Mouse (Mus musculus): ENCODE data around the gene Hnrnpa1. TPM values are rescaled to one million over a fixed set of nuclear protein-coding genes. Genes with fewer than 3 reads are reported as not detected.

Hnrnpa1 gene
- polyA plus RNA-seq, 1 experiment from 2014 or later = 554 TPM

GRCm38 (mm10) chr15:103293375-103293774 lies 53.1 kb downstream of the Hnrnpa1 start:
- H3K36me3 ChIP-seq = peaks cover 72% of the 10 kb centered on the region

DNA sequence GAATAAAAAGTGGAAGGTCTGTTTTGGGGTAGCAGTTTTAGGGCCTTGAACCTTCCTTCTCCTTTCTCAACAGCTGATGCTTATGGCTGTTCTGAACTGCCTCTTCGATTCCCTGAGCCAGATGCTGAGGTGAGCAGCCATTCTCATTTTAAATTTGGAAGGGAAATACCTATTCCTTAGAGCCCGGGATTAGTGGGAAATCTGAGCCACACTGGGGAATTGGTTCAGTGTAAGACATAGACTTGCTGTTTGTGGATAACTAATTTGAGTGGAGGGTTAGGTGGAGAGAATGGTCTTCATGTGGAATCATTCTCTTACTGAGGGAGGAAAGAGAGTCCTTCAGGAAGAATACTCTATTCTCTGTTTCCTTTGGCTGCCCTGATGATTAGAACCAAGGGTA lies 54.4 kb downstream of the Hnrnpa1 start:
- no peak overlapping the region for H3K4me3 ChIP-seq
- ATAC-seq (ENCODE audit: insufficient number of reproducible peaks, low FRiP score) = no peak
- no peaks in the 10 kb centered on the region for H3K27me3 ChIP-seq (replicated peaks)
- H3K27ac ChIP-seq (ENCODE audit: poor library complexity, severe bottlenecking) = no peak overlapping the region
- peaks cover 77% of the 10 kb centered on the region for H3K36me3 ChIP-seq
- no peak overlapping the region for H3K4me2 ChIP-seq
- WGBS = 79% methylated on average over 2 of the region's 2 CpGs
- peaks cover 17% of the 10 kb centered on the region for H3K4me1 ChIP-seq (replicated peaks)
- 0 out of 2 replicates have a peak, but pooled peaks cover 5% of the 10 kb centered on the region for H3K9me3 ChIP-seq (replicated peaks)
- no peak overlapping the region for H3K9ac ChIP-seq

More at GRCm38 (mm10) chr15:103293375-103293774, 53.1 kb downstream of the Hnrnpa1 start:
- Histone ChIP-seq H3K27me3 (replicated peaks) (no peaks in the 10 kb centered on the region), H3K4me1 (replicated peaks) (peaks cover 17% of the 10 kb centered on the region), H3K4me2 (no peak overlapping the region), H3K27ac (ENCODE audit: poor library complexity, severe bottlenecking) (no peak overlapping the region), H3K9me3 (replicated peaks) (0 out of 2 replicates have a peak, but pooled peaks cover 5% of the 10 kb centered on the region), H3K9ac (no peak overlapping the region), H3K4me3 (no peak overlapping the region)
- no peak for ATAC-seq (ENCODE audit: insufficient number of reproducible peaks, low FRiP score)
- WGBS = 93% methylated on average over 2 of the region's 2 CpGs

DNA sequence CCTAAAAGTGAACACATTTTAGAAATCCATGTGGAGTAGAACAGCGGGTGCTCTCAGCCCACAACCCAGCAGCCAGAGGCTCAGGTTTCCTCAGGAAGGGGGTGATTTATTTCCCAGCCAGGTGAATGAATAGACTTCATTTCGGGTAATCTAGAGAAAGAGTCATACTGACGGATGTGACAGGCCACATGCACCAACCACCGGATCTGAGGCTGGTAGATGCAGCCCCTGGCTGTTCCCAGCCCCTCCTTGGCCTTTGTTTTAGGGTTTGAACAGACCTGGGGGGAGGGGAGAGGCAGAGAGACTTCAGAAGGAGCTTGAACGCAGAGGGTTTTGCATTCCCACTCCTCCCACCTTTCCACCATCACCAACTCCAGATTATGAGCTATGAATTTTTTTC lies 55.6 kb downstream of the Hnrnpa1 start:
- 34% methylated on average over 5 of the region's 5 CpGs for WGBS
- H3K9me3 ChIP-seq (replicated peaks) = 0 out of 2 replicates have a peak, but pooled peaks cover 5% of the 10 kb centered on the region
- peaks cover 69% of the 10 kb centered on the region for H3K36me3 ChIP-seq
- H3K27ac ChIP-seq (ENCODE audit: poor library complexity, severe bottlenecking) = no peak overlapping the region
- H3K4me2 ChIP-seq = no peak overlapping the region
- no peaks in the 10 kb centered on the region for H3K27me3 ChIP-seq (replicated peaks)
- peaks cover 25% of the 10 kb centered on the region for H3K4me1 ChIP-seq (replicated peaks)
- no peak for ATAC-seq (ENCODE audit: insufficient number of reproducible peaks, low FRiP score)
- no peak overlapping the region for H3K9ac ChIP-seq
- no peak overlapping the region for H3K4me3 ChIP-seq

MicroRNAs within 50 kb of the gene (microRNA counts, 519-probe panel; counts per million panel counts)
- 5,674 counts per million, percentile 73 among the panel's probes with 10 or more counts for microRNA mmu-miR-148b

Small RNA genes lying within 50 kb of the gene (microRNA-seq; reads per million reads assigned to microRNA genes)
- 244 reads per million, percentile 64 among the genes with 10 or more reads in this experiment for gene Mir148b

Other genes starting within 250 kb of the Hnrnpa1 start
- 0.11 TPM in 1 of 2 replicates, not detected in the other for gene Hoxc8, start 249.8 kb upstream of the Hnrnpa1 start, polyA plus RNA-seq (2016; fragmentation: Nextera tagmentation; extraction: Ambion mirVana)
- gene Hoxc6, start 242.2 kb upstream of the Hnrnpa1 start, polyA plus RNA-seq (2016; fragmentation: Nextera tagmentation; extraction: Ambion mirVana) = 0.18 and 0.82 TPM in 2 replicates
- 0.57 and 0.76 TPM in 2 replicates for gene Hoxc4, start 221.5 kb upstream of the Hnrnpa1 start, polyA plus RNA-seq (2016; fragmentation: Nextera tagmentation; extraction: Ambion mirVana)
- gene Smug1, start 73.3 kb upstream of the Hnrnpa1 start, polyA plus RNA-seq (2016; fragmentation: Nextera tagmentation; extraction: Ambion mirVana) = 17.1 and 17.4 TPM in 2 replicates
- gene Cbx5, start 616 bp upstream of the Hnrnpa1 start, polyA plus RNA-seq (2016; fragmentation: Nextera tagmentation; extraction: Ambion mirVana) = 150 and 164 TPM in 2 replicates
- gene Nfe2, start 18.0 kb downstream of the Hnrnpa1 start, polyA plus RNA-seq (2016; fragmentation: Nextera tagmentation; extraction: Ambion mirVana) = 12.1 and 12.4 TPM in 2 replicates
- gene Copz1, start 32.3 kb downstream of the Hnrnpa1 start, polyA plus RNA-seq (2016; fragmentation: Nextera tagmentation; extraction: Ambion mirVana) = 166 TPM in 2 replicates
- 0.17 and 0.29 TPM in 2 replicates for gene Gpr84, start 70.2 kb downstream of the Hnrnpa1 start, polyA plus RNA-seq (2016; fragmentation: Nextera tagmentation; extraction: Ambion mirVana)
- 9.2 and 10.3 TPM in 2 replicates for gene Zfp385a, start 99.7 kb downstream of the Hnrnpa1 start, polyA plus RNA-seq (2016; fragmentation: Nextera tagmentation; extraction: Ambion mirVana)
- 111 and 115 TPM in 2 replicates for gene Itga5, start 126.3 kb downstream of the Hnrnpa1 start, polyA plus RNA-seq (2016; fragmentation: Nextera tagmentation; extraction: Ambion mirVana)
- gene Gtsf1, start 190.0 kb downstream of the Hnrnpa1 start, polyA plus RNA-seq (2016; fragmentation: Nextera tagmentation; extraction: Ambion mirVana) = 59.5 and 62.3 TPM in 2 replicates
- not detected in 2 replicates for gene Gtsf2, start 208.0 kb downstream of the Hnrnpa1 start, polyA plus RNA-seq (2016; fragmentation: Nextera tagmentation; extraction: Ambion mirVana)
- gene Nckap1l, start 213.4 kb downstream of the Hnrnpa1 start, polyA plus RNA-seq (2016; fragmentation: Nextera tagmentation; extraction: Ambion mirVana) = 1.7 and 1.9 TPM in 2 replicates